Mouse (Mus musculus): Measurements from ENCODE around the gene Rab11fip4.

DNA sequence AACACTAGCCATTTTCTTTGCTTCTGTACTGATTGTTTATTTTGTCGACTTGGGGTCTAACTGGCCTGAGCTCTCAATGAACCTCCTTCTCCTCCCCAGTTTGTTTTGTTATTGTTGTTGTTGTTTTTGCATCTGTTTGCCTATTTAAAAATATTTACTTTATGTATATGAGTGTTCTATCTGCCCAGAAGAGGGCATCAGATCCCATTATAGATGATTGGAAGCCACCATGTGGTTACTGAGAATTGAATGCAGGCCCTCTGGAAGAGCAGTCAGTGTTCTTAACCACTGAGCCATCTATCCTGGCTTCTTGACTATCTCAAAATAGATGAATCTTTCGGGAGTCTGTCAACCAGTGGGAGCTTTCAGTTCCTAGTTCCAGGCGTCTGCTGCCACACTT lies 116.1 kb downstream of the Rab11fip4 start:
- TF ChIP-seq EP300 (IDR thresholded peaks at IDR 0.05; ENCODE audit: low read depth) (no peak), CTCF (IDR thresholded peaks at IDR 0.05; ENCODE audit: low read depth) (no peak)
